Mouse (Mus musculus) natural killer cell, adult 2 months (primary cell): ENCODE results near the gene Gm21987.
"Not testable (repeated sequence)": the region's sequence is repeated elsewhere in the genome, so short reads cannot be mapped to it uniquely, and the experiment has no call there.

Source experiments
- DNase-seq, 2 experiments: peaks; one replicate each; pipeline ENCODE4 v3.0.0; 2022; ENCODE audit warnings: low spot score in 2 of 2

The Gm21987 gene

GRCm38 (mm10) chr16:38346529-38347325 lies at the start of gene Gm21987, which contains the start of gene Cox17:
Gene Gm21987, plus strand, starts transcription at chr16:38347040.
Gene Cox17, plus strand, starts transcription at chr16:38346991.
- DNase-seq: peak; percentile 93

GRCm38 (mm10) chr16:38298410-38298809 lies 48.4 kb upstream of the Gm21987 start:
- DNase-seq: no peak

DNA sequence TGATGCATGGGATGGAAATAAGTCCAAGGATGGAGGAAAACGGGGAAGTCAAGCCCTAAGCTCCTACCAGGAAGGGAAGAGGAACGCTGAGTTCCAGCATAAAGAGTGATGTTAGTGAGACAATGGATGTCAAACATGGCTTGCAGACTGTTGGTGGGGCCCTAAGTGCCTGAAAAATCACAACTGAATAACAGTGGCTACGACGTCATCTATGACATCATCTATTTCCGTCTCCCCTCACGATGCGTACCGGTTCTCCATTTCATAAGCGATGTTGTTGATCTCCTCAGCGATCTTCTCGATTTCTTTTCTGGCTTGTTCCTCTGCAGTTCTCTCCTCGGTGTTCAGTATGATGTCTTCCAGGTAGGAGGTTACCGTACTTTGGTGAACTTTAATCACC lies 44.5 kb upstream of the Gm21987 start:
- DNase-seq: no peak

DNA sequence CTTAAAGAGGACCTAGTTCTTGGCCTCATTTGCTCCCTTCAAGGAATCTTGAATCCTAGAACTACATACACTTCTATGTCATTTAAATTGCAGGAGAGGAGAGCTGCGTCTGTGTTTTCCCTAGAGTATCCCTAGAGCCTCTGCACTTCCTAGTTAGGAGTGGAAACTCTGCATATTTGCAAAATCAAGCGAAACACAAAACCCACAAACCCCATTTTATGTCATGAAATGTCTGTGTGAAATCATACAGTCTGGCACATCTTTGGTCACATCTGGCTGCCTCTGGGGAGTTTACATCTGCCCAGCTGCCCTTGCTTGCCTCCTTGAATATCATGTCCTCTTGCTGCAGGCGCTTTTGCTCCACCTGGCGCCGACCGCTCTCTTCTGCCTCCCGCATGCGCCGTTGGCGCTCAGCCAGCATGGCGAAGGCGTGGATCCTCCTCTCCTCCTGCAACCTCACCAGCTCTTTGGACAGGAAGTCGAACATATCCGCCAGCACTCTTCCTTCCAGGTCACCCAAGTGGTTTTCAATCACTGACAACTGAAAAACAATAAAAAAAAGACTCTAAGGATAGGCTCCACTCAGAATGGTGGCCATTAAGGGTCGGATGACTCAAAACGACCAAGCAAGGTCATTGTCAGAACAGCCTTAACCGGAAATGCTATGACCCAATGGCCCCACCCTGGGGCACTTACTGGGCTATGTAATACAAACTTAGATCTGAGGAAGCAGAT lies 42.2 kb upstream of the Gm21987 start:
- DNase-seq: no peak

DNA sequence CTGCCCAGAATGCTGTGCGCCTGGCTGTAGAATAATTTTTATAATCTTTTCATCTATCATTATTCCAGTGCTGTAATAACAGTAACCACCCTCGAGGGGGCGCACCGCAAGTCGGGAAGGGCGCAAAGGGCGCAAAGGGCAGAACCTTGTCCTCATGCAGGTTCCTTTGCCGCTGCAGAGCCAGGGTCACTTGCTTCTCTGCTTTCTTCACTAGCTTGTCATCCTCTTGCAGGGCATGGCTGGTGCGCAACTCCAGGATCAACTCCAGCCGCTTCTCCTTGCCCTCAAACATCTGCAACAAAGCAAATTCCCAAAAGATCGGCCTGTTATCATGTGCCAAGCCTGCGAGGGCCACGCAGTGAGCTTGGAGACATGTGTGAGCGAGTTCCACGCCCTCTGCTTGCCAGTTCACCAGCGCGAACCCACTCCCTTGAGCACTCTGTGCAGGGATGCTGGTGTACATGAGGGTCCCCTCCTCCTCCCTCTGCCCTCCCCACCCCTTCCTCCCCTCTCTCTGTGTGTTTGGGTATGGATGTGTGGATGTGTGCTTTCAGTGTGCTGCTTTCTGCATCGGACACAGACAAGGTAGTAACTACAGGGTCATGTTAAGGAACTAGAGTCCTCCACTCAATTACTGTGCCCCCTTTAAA lies 40.1 kb upstream of the Gm21987 start:
- DNase-seq: peak in 1 of 2 experiments; percentile 7

GRCm38 (mm10) chr16:38307221-38307605 lies 39.6 kb upstream of the Gm21987 start:
- DNase-seq: no peak

DNA sequence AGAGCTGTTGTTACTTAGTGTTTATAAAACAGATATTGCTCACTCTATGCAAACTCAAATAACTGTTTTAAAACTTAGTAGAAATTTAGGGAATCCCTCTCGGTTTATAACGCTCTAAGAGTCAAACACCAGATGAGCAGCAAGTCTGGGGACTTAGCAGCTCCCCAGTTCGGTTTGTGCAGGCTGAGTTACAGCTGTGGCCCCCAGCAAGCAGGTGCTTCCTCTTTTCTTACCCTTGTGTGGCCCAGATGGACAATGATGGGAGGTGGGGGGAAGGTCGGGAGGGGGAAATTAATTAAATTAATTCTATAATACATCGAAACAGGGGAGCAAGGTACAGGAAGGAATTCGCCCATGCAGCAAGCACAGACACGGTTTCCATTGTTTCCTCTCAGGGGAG lies 39.2 kb upstream of the Gm21987 start:
- no peak for DNase-seq

- no peak for DNase-seq
Measured at GRCm38 (mm10) chr16:38308195-38308594, 38.6 kb upstream of the Gm21987 start.

DNA sequence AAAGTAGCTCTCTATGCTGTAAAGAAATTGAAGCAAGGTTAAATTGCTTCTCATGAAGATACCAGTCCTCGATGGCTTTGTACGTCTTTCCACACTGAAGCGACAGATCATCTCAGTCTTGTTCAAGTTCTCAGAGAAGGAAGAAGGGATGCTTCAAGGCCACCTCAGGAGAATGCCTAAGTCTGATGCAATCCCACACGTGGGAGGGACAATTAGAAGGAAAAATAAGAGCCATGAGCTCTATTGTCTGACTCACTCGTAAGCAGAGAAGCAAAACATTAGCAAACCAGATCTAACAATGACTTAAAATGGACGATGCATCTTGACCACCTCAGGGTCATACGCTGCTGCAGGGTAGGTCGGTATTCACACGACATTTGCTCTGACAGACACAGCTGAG lies 28.3 kb upstream of the Gm21987 start:
- no peak for DNase-seq

DNA sequence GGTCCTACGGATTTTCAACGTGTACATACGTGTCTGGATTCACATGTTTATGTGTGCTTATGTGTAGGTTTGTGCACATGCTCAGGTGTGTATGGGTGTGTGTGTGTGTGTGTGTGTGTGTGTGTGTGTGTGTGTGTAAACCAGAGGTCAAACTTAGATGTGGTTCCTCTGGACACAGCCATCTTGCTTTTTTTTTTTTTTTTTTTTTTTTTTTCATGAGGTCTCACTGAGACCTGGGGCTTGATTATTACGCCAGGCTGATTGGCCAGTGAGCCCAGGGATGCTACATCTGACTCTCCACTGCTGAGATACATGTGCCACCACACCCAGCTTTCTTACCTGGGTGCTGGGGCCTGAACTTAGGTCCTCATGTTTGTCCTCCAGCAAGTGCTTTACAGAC lies 27.8 kb upstream of the Gm21987 start:
- DNase-seq: no peak

DNA sequence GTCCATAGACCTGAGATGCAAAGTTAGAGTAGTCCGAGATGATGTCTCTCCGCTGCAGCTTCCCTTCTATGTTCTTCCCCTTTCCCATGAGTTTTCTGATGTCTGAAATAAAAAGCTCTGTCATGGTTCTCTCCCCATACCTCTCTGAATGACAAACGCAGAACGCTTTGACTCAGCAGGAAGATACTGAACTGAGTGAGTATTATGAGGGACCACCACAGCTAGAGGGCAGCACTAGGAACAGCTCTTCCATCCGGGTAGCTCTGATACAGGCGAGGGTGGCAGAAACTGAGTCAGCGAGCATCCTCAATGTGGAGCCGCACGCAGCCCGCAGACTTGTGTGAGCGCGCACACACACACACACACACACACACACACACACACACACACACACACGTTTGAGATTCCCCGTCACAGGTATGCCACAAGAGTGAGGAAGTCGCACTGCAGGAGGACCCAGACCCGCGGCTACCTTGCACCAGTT lies 25.3 kb upstream of the Gm21987 start:
- DNase-seq: peak in 1 of 2 experiments; percentile 39

- no peak for DNase-seq
Measured at GRCm38 (mm10) chr16:38324311-38324710, 22.5 kb upstream of the Gm21987 start.

DNA sequence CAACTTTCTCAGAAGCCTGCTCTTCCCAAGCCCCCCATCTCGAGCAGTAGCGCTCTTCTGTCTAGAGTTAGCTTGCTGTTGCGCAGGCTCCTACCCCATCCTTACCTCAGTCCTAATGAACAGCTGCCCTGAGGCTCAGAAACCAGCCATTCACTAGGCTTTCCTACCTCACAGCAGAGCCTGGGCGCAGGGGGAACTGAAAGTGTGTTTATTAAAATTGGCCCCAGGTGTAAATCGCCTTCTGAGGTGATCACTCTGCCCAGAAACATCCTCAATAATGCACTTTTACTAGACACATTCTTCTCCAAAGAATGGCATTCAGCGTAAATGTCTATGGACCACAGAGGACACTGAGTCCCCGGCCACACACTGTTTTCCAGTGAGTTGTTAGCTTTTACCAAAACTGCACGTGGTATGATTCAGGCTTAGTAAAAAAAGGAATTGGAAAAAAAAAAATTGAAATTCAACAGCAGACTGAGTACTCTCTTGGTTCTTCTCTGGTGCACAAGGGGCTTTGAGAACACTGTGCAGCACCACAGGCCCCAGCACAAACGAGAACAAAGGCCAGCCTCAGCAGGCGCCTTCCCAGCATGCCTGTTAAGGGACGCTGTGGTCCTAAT lies 20.0 kb upstream of the Gm21987 start:
- no peak for DNase-seq

- DNase-seq: no peak
Measured at GRCm38 (mm10) chr16:38329340-38329739, 17.5 kb upstream of the Gm21987 start.

DNA sequence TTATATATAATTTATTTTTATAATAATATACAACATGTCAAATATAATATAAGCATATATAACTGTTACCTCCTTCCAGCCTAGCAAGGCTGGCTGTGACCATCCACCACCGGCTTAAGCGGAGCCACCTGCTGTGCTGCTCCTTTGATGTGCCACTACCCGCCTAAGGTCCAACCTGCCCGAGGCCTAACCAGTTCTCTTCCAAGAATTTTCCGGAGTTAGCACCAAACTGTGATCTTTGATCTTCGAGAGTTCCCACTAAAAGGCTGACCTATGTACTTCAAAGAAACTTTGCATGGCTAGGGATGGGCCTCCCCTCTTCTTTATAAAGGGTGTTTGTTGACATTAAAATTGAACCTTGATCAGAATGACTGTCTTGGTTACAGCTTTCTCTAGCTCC lies 12.4 kb upstream of the Gm21987 start:
- no peak for DNase-seq

- DNase-seq: not testable (repeated sequence)
Measured at GRCm38 (mm10) chr16:38338077-38338476, 8.8 kb upstream of the Gm21987 start.

GRCm38 (mm10) chr16:38341396-38342324 lies 5.2 kb upstream of the Gm21987 start, which contains the start of gene Maats1:
Gene Maats1, minus strand, starts transcription at chr16:38342143.
- DNase-seq: peak; percentile 29 to 32

DNA sequence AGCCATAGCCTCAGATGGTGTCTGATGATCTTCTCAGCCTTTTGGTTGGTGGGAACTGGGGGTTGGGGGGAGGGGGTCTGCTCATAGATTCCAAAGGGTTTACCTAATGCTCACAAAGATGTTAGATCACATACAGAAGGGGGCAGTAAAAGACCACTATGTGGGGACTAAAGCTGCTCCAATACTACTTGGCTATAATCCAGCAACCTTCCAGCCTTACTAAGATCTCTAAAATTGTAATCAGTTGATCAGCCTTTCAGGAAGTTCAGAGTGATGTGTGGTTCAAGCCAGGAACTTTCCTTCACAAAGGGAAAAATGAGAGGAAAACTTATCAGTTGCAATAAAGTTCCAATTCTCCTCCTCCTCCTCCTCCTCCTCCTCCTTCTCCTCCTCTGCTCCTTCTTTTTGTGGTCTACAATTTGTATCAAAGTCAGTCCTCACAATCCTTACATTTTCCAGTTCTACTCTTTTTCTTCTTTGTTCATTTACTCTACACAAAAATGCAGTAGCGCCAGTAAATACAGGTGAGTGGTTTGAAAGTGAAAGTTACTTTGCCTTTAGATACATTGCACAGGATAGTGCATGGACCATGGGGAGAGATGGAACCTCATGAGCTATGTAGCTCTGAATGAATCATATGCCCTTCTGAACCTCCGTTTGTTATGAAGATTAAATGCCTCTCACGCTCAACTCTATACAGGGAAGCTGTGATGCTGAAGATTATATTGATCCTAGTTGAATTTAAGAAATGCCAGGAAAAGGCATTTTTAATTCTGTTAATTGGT lies 1.7 kb upstream of the Gm21987 start:
- peak in 1 of 2 experiments; percentile 7 for DNase-seq

DNA sequence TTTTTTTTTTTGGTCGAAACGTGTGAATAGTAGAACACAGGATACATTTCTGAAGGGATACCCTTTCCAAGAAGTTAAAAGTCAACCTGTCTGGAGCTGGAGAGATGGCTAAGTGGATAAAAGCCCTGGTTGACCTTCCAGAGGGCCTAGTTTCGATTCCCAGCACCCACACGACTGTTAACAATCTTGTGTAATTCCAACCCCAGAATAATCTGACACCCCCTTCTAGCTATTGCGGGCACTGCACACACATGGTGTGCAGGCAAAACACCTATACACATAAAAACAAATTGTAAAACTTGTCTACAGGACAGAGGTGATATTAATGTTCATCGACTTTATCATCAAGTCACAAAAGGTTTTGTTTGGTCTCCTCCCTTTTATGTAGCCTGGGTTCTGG lies 748 bp downstream of the Gm21987 start:
- DNase-seq: no peak

- no peak for DNase-seq
Measured at GRCm38 (mm10) chr16:38348217-38348761, 1.4 kb downstream of the Gm21987 start.
